Mouse (Mus musculus): ENCODE measurements at regions not wholly inside any gene's neighbourhood (a gene's known extent, or its start where the extent isn't known, plus 50 kb on each side); places are given as distances from the start of the nearest gene placed in this dataset.

DNA sequence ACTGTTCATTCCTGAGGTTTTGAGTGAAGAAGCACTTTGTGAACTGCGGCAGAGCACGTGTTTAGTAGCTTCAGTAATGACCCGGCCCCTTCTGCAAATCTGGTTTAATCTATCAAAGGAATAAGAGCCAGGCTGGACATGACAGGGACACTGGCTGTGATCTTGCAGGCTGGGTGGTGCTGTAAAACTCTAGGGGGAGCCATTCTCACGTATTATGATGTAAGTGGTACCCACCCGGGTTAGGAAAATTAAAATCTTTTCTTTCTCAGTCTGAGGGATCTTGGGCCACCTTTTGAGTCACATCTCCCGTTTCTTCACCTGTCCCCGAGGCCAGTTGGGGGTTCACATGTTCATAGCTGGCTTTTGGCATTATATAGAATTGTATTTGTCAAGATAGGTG, 126.0 kb downstream of the Zfp326 start:
- no peak for ATAC-seq (replicated peaks; ENCODE audit: insufficient number of reproducible peaks, low FRiP score, low TSS enrichment, poor library complexity, severe bottlenecking)

DNA sequence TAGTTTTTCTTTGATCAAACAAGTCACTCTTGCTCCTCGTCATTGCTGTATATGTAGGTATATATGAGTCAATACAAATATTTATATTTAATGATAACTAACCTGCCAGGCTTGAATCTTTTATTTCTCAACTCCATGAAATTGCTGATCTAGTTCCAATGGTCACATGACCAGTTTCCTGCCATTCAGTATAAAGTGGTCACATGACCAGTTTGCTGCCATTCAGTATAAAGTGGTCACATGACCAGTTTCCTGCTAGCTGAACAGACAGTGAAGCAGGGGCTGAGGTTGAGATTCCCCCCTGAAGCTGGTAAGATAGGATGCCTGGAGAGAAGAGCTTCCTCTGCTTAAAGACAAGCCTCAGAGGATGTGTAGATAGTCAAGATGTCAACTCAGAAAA, 117.9 kb downstream of the Zfp326 start:
- ATAC-seq (replicated peaks; ENCODE audit: insufficient number of reproducible peaks, low FRiP score, low TSS enrichment, poor library complexity, severe bottlenecking), result no peak

GRCm38 (mm10) chr5:105993066-105993760, 116.8 kb downstream of the Zfp326 start:
- ATAC-seq (replicated peaks; ENCODE audit: insufficient number of reproducible peaks, low FRiP score, low TSS enrichment, poor library complexity, severe bottlenecking), result no peak

DNA sequence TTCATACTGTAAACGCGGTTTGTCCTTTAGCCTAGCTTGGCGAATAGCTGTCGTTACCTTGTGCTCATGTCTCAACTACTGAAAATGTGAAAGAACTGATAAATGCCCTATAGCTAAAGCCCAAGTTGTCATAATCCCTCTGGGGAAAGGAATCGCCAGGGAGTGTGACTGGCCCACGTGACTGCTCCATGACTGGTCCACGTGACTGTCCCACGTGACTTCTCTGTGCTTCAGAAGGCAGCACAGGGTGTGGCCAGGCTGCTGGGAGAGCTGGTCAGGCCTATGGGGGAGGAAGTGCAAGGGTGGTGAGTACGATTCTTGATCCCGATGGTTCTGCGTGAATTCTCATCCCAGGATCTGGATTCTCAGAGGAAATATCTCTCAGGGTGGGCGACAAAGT, 114.4 kb downstream of the Zfp326 start:
- no peak for ATAC-seq (replicated peaks; ENCODE audit: insufficient number of reproducible peaks, low FRiP score, low TSS enrichment, poor library complexity, severe bottlenecking)

- no peak for ATAC-seq (replicated peaks; ENCODE audit: insufficient number of reproducible peaks, low FRiP score, low TSS enrichment, poor library complexity, severe bottlenecking)
Observed at GRCm38 (mm10) chr5:105986401-105986800, 110.0 kb downstream of the Zfp326 start.

GRCm38 (mm10) chr5:105983131-105983530, 106.8 kb downstream of the Zfp326 start:
- ATAC-seq (replicated peaks; ENCODE audit: insufficient number of reproducible peaks, low FRiP score, low TSS enrichment, poor library complexity, severe bottlenecking), result no peak

GRCm38 (mm10) chr5:105976746-105977145, 100.4 kb downstream of the Zfp326 start:
- no peak for ATAC-seq (replicated peaks; ENCODE audit: insufficient number of reproducible peaks, low FRiP score, low TSS enrichment, poor library complexity, severe bottlenecking)

GRCm38 (mm10) chr5:105976076-105976475, 99.7 kb downstream of the Zfp326 start:
- no peak for ATAC-seq (replicated peaks; ENCODE audit: insufficient number of reproducible peaks, low FRiP score, low TSS enrichment, poor library complexity, severe bottlenecking)

GRCm38 (mm10) chr5:105975275-105976011, 99.1 kb downstream of the Zfp326 start:
- no peak for ATAC-seq (replicated peaks; ENCODE audit: insufficient number of reproducible peaks, low FRiP score, low TSS enrichment, poor library complexity, severe bottlenecking)

DNA sequence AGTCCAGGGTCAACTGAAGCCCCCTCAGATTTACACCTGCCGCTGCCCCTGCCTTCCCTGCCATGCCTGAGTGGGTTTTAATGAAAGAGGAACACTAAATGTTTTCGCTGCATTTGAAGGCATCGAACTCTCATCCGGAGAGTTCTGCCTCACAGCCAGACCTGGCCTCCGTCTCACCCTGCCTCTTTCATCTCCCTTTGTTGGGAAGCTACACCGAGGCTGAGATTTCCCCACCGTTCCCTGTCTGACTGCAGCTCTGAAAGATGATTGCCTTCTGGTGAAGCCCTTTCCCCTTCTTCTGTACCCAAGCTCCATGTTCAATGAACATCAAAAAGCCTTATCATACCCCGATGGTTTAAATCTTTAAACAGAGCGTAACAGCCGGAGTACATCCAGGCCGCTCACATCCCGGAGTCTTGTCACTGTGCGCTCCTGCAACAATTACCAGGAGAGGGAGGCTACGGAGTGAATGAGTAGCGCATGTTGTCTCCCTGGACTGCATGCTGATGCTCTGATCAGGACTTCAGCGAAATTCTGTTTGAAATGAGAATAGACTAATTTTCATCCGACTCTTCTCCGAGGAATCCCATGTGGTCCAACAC, 98.3 kb downstream of the Zfp326 start:
- no peak for ATAC-seq (replicated peaks; ENCODE audit: insufficient number of reproducible peaks, low FRiP score, low TSS enrichment, poor library complexity, severe bottlenecking)
